Mouse (Mus musculus): ENCODE results near the gene Cyp2c23.
A peak's percentile ranks its signal among the peaks of the same experiment; 100 is the strongest.

Gene Cyp2c23

DNA sequence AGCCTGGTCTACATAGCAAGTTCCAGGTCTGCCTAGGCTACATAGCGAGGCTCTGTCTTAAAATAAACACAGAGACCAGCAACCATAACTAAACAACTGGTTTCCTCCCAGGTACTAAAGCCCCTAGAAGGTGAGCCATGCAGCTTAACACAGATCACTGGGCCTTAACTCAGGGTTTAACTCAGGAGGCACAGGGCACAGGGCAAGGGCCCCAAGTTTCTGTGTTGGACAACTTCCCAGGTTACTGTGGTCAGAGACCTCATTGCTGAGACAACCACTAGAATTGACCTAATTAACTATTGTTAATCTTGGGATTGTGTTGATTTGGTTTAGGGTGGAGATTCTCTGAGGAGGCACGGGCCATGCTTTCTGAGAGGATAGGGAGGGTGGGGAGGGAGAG, 62.5 kb downstream of the Cyp2c23 start:
- DNase-seq, result no peak

GRCm38 (mm10) chr19:43965496-43966085, 63.4 kb downstream of the Cyp2c23 start:
- DNase-seq, result peak; percentile 18

GRCm38 (mm10) chr19:43962795-43963194, 66.2 kb downstream of the Cyp2c23 start:
- no peak for DNase-seq

- DNase-seq, result peak; percentile 47
Observed at GRCm38 (mm10) chr19:43961185-43961584, 67.8 kb downstream of the Cyp2c23 start.

GRCm38 (mm10) chr19:43960014-43960413, 69.0 kb downstream of the Cyp2c23 start:
- no peak for DNase-seq

DNA sequence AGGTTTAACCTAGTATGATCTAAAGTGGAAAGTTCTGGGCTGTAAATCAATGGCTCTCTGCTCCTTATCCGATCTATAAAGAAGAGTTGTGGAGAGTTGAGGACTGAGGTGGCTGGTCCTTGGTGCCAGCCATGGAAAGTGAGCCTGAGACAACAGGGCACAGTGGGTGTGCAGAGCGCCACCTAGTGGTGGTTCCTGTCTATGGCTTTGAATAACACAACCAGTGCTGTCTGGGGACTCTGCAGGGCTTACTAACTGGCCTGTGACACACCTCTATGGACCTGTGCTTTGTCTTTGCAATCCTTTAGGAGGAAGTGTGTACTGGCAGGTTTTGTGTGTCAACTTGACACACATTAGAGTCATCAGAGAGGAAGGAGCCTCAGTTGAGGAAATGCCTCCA, 69.8 kb downstream of the Cyp2c23 start:
- peak; percentile 68 for DNase-seq

- no peak for DNase-seq
Observed at GRCm38 (mm10) chr19:43957881-43958280, 71.1 kb downstream of the Cyp2c23 start.

DNA sequence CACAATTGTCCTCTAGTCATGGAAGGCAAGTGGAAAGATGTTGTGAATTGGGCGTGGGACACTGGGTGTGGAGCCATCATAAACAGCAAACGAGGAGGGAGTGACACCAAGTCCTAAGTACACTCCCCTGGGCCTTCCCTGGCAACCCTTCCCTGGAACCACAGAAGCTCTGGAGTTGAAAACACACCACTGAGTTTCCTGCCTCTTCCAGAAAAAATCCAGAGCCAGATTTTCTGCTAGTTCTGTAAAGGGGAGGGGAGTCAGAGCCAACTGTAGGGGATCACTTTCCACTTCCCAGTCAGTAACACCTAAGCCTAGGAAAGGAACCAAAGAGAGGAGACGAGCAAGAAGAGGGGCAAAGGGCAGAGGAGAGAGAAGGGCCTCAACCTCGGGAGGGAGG, 71.6 kb downstream of the Cyp2c23 start:
- DNase-seq, result no peak

DNA sequence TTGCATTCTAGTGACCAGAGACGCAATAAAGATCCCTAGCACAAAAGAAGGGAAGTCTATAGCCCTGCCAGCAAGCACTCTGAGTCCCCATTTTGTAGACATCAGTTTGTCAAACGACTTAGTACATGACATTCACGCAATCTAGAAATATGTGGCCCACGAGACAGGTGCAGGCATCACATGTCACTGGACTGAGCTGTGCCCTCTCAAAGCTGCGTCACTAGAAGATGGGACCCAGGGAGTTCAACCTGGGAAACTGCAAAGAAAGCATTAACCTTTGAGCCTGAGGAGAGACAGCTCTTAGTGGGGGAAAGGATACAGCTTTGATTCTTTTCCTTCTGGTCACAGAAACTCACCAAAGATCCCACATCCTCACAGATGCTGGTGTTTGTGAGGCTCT, 73.7 kb downstream of the Cyp2c23 start:
- DNase-seq, result no peak

All from thymus, postnatal 14 days (tissue).